Mouse (Mus musculus) hindbrain, embryonic 12.5 days (tissue): ENCODE results near the gene Slc2a5. TPM values are rescaled to one million over a fixed set of nuclear protein-coding genes. Genes with fewer than 3 reads are reported as not detected.

ENCODE experiments used
- ATAC-seq: fragments of 200-750 bp; cut with Nextera tagmentation; 2 replicates; pipeline ENCODE4 v1.8.0; 2017; ENCODE audit warnings: moderate TSS enrichment; ENCODE audit not compliant: low FRiP score
- H3K27ac ChIP-seq: fragments of 300-500 bp; sonication (generic); 2 replicates; pipeline ENCODE4 v1.5.1; 2016; ENCODE audit warnings: mild to moderate bottlenecking
- H3K27me3 ChIP-seq: fragments of 300-500 bp; sonication (generic); 2 replicates; pipeline ENCODE4 v1.6.1; 2016; ENCODE audit warnings: mild to moderate bottlenecking
- H3K36me3 ChIP-seq: fragments of 300-500 bp; sonication (generic); 2 replicates; pipeline ENCODE4 v1.6.1; 2016; ENCODE audit warnings: mild to moderate bottlenecking
- H3K4me1 ChIP-seq: fragments of 300-500 bp; sonication (generic); 2 replicates; pipeline ENCODE4 v1.6.1; 2016
- H3K4me2 ChIP-seq: fragments of 300-500 bp; sonication (generic); replicated peaks from 2 replicates; pipeline ENCODE4 v1.6.1; 2016; ENCODE audit warnings: mild to moderate bottlenecking
- H3K4me3 ChIP-seq: fragments of 300-500 bp; sonication (generic); 2 replicates; pipeline ENCODE4 v1.5.1; 2016; ENCODE audit warnings: mild to moderate bottlenecking
- H3K9ac ChIP-seq: fragments of 300-500 bp; sonication (generic); 2 replicates; pipeline ENCODE4 v1.6.1; 2016; ENCODE audit warnings: mild to moderate bottlenecking, moderate library complexity
- H3K9me3 ChIP-seq: fragments of 300-500 bp; sonication (generic); replicated peaks from 2 replicates; pipeline ENCODE4 v1.6.1; 2016; ENCODE audit warnings: mild to moderate bottlenecking
- WGBS: fragments of 180-500 bp; shearing (Covaris S2); methylation state at CpG from one replicate; pipeline ENCODE4 v1.1.7; 2016; 5-methylcytosine and 5-hydroxymethylcytosine counted together
- polyA plus RNA-seq: library from polyadenylated mRNA; unstranded; fragments of >200 nt; fragmentation: Nextera tagmentation; extraction: Ambion mirVana; gene quantifications from 2 replicates; pipeline ENCODE4 v1.2.1, GENCODE M21; 2016

Slc2a5 gene
- polyA plus RNA-seq, 1 experiment from 2014 or later, result 1.7 TPM

GRCm38 (mm10) chr4:150130661-150131060 lies 11.6 kb downstream of the Slc2a5 start:
- H3K27me3 ChIP-seq, result no peaks in the 10 kb centered on the region; the same call in 1 of the 2 replicates
- ATAC-seq, result no peak
- WGBS, result 36% methylated on average over 2 of the region's 2 CpGs

GRCm38 (mm10) chr4:150132692-150133271 lies 13.7 kb downstream of the Slc2a5 start:
- WGBS, result 30% methylated on average over 24 of the region's 24 CpGs
- H3K4me2 ChIP-seq, result peak overlapping the region; percentile 42
- H3K9me3 ChIP-seq, result no peaks in the 10 kb centered on the region
- peaks cover 15% of the 10 kb centered on the region for H3K4me1 ChIP-seq
- ATAC-seq, result no peak
- H3K36me3 ChIP-seq, result no peaks in the 10 kb centered on the region
- H3K27ac ChIP-seq, result no peak overlapping the region
- H3K9ac ChIP-seq, result no peak overlapping the region
- no peaks in the 10 kb centered on the region; the same call in 1 of the 2 replicates for H3K27me3 ChIP-seq
- H3K4me3 ChIP-seq, result no peak overlapping the region; the same call in 1 of the 2 replicates

More at GRCm38 (mm10) chr4:150130661-150131060, 11.6 kb downstream of the Slc2a5 start:
- Histone ChIP-seq H3K9ac (no peak overlapping the region), H3K27ac (no peak overlapping the region), H3K9me3 (no peaks in the 10 kb centered on the region), H3K4me3 (no peak overlapping the region), H3K4me2 (no peak overlapping the region), H3K36me3 (no peaks in the 10 kb centered on the region), H3K4me1 (peaks cover 15% of the 10 kb centered on the region)

GRCm38 (mm10) chr4:150135254-150135653 lies 16.2 kb downstream of the Slc2a5 start:
- no peak for ATAC-seq
- Histone ChIP-seq H3K4me1 (peaks cover 24% of the 10 kb centered on the region), H3K36me3 (no peaks in the 10 kb centered on the region), H3K4me2 (no peak overlapping the region), H3K27ac (no peak overlapping the region), H3K4me3 (no peak overlapping the region), H3K9ac (no peak overlapping the region), H3K9me3 (no peaks in the 10 kb centered on the region), H3K27me3 (no peaks in the 10 kb centered on the region; the same call in 1 of the 2 replicates)
- 89% methylated on average over 7 of the region's 7 CpGs for WGBS

DNA sequence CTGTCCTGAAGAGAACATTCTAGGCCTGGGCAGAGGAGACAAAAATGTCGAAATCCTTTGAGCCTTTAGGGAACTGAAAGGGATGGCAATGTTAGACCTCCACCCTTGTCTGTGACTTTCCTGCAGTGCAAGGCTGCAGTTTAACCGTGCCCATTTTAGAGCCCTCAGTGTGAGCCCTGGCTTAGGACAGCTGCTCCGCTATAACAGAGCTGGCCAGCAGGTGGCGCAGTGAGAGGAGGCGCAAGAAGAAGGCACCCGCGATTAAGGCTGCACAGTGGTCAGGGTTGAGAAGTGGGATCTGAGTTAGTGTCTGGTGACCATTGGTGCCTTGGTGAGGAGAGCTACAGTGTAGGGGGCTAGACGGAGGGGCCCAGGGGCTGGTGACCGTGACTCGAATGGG lies 17.6 kb downstream of the Slc2a5 start:
- Histone ChIP-seq H3K4me3 (no peak overlapping the region), H3K27ac (no peak overlapping the region), H3K9me3 (no peaks in the 10 kb centered on the region), H3K4me1 (peaks cover 18% of the 10 kb centered on the region), H3K27me3 (no peaks in the 10 kb centered on the region; the same call in 1 of the 2 replicates), H3K9ac (no peak overlapping the region), H3K36me3 (no peaks in the 10 kb centered on the region), H3K4me2 (no peak overlapping the region)
- WGBS, result 6% methylated on average over 10 of the region's 10 CpGs
- peak; percentile 6; the same call in 1 of the 2 replicates for ATAC-seq

GRCm38 (mm10) chr4:150137368-150138083 lies 18.4 kb downstream of the Slc2a5 start:
- peak overlapping the region; percentile 48 for H3K4me2 ChIP-seq
- ATAC-seq, result 0 out of 2 replicates have a peak, but pooled peaks have one; percentile 5
- H3K9me3 ChIP-seq, result no peaks in the 10 kb centered on the region
- H3K27me3 ChIP-seq, result no peaks in the 10 kb centered on the region; the same call in 1 of the 2 replicates
- no peaks in the 10 kb centered on the region for H3K36me3 ChIP-seq
- no peak overlapping the region for H3K27ac ChIP-seq
- 79% methylated on average over 6 of the region's 7 CpGs for WGBS
- peaks cover 18% of the 10 kb centered on the region for H3K4me1 ChIP-seq
- H3K4me3 ChIP-seq, result no peak overlapping the region
- H3K9ac ChIP-seq, result no peak overlapping the region

DNA sequence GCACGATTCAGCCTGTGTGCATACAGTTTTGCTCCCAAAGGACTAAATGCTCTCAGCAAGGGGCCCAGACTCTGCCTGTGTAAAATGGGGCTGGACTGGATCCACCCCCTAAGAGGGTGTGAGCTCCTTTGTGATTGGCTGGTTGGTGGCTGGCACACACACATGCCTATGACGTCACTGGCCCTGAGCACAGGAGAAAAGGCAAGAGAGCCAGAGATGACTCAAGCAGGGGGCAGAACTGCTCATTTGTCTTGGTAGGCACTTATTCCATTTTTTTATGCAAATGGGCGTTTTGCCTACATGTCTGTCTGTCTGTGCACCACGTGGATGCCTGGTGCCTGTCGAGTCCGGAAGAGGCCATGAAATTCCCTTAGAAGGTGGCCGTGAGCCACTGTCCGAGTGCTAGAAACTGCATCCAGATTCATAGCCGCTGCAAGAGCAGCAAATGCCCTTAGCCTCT lies 19.0 kb downstream of the Slc2a5 start:
- Histone ChIP-seq H3K4me1 (peaks cover 12% of the 10 kb centered on the region), H3K4me2 (peak overlapping the region; percentile 48), H3K9me3 (no peaks in the 10 kb centered on the region), H3K27me3 (no peaks in the 10 kb centered on the region; the same call in 1 of the 2 replicates), H3K4me3 (peak overlapping the region; percentile 18; the same call in 1 of the 2 replicates), H3K36me3 (no peaks in the 10 kb centered on the region), H3K27ac (no peak overlapping the region), H3K9ac (peak overlapping the region; percentile 35; the same call in 1 of the 2 replicates)
- whole genome bisulfite sequencing, result 25% methylated on average over 9 of the region's 9 CpGs
- ATAC-seq, result peak; percentile 86

DNA sequence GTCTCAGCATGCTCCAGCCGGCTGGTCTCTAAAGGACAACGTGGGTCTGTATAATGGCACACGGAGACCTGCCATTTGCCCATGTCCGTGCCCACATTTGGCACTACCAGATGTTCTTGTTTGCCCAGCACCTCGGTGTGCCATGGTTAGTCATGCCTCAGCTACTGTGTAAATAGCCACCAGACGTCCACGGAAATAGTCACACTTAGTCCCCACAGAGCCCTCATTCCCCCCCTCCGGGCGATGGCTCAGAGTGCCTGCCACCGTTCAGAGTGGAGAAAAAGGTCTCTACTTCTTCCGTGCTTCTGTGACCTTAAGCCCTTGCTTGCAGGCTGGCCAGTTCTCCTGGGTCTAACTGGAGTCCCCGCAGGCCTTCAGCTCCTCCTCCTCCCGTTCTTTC lies 20.0 kb downstream of the Slc2a5 start:
- H3K4me3 ChIP-seq, result no peak overlapping the region
- peaks cover 9% of the 10 kb centered on the region for H3K4me1 ChIP-seq
- no peak for ATAC-seq
- no peaks in the 10 kb centered on the region; the same call in 1 of the 2 replicates for H3K27me3 ChIP-seq
- no peaks in the 10 kb centered on the region for H3K36me3 ChIP-seq
- no peak overlapping the region for H3K27ac ChIP-seq
- H3K9me3 ChIP-seq, result no peaks in the 10 kb centered on the region
- WGBS, result 67% methylated on average over 13 of the region's 13 CpGs
- no peak overlapping the region for H3K9ac ChIP-seq
- no peak overlapping the region for H3K4me2 ChIP-seq

DNA sequence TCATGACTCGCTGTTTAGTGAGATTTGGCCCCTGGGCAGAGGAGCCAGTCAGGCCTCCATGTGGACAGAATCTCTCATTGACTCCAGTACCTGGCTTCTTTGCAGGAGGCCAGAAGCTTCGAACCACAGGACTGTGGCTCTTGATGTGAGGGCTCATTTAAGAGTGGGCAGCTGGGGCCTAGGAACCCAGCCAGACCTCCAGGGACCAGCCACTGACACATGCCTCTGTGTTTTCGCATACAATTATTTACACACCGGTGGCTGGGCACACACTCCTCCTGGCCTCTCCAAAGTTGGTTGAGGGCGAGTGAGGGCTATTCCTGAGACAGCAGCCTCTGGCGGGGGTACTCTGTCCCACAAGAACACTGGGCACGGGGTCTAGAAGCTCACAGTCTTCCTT lies 21.3 kb downstream of the Slc2a5 start:
- Histone ChIP-seq H3K4me3 (no peak overlapping the region), H3K27me3 (no peaks in the 10 kb centered on the region), H3K9me3 (no peaks in the 10 kb centered on the region), H3K4me1 (peaks cover 9% of the 10 kb centered on the region), H3K9ac (no peak overlapping the region), H3K36me3 (no peaks in the 10 kb centered on the region), H3K27ac (no peak overlapping the region), H3K4me2 (no peak overlapping the region)
- no peak for ATAC-seq
- WGBS, result 74% methylated on average over 7 of the region's 7 CpGs

- no peaks in the 10 kb centered on the region for H3K36me3 ChIP-seq
- H3K27ac ChIP-seq, result no peak overlapping the region
- peaks cover 12% of the 10 kb centered on the region; the same call in 1 of the 2 replicates for H3K9me3 ChIP-seq
- WGBS, result 25% methylated on average over 12 of the region's 12 CpGs
- H3K4me2 ChIP-seq, result no peak overlapping the region
- H3K27me3 ChIP-seq, result no peaks in the 10 kb centered on the region
- no peak for ATAC-seq
- H3K4me3 ChIP-seq, result no peak overlapping the region
- no peak overlapping the region for H3K9ac ChIP-seq
- H3K4me1 ChIP-seq, result no peaks in the 10 kb centered on the region
These were observed 25.2 kb downstream of the Slc2a5 start for GRCm38 (mm10) chr4:150144242-150144641.

DNA sequence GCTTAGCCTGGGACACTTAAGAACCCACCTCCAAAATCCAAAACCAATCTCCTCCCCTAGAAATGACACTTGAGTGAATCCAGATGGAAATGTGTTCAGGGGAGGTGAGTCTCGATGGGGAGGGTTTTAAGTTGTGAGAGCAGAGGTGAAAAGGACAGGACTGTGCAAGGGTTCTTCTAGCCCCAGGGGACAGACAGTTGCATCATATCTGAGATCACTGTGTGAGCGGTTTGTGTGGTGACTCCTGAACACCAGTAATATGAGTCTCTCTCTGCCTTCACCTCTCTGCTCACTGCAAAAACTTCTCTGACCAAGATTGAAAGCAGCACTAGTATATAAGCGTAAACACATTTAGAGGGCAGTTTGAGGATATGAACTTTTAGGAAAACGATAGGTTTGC lies 27.2 kb downstream of the Slc2a5 start:
- H3K27me3 ChIP-seq, result no peaks in the 10 kb centered on the region
- ATAC-seq, result no peak
- WGBS, result 80% methylated on average over 4 of the region's 4 CpGs
- no peaks in the 10 kb centered on the region for H3K36me3 ChIP-seq
- no peak overlapping the region for H3K9ac ChIP-seq
- no peak overlapping the region for H3K27ac ChIP-seq
- H3K4me3 ChIP-seq, result no peak overlapping the region
- peaks cover 12% of the 10 kb centered on the region; the same call in 1 of the 2 replicates for H3K9me3 ChIP-seq
- no peak overlapping the region for H3K4me2 ChIP-seq
- no peaks in the 10 kb centered on the region for H3K4me1 ChIP-seq

GRCm38 (mm10) chr4:150151045-150151444 lies 32.0 kb downstream of the Slc2a5 start:
- Histone ChIP-seq H3K9me3 (peaks cover 14% of the 10 kb centered on the region; the same call in 1 of the 2 replicates), H3K27ac (no peak overlapping the region), H3K4me3 (no peak overlapping the region), H3K4me1 (no peaks in the 10 kb centered on the region), H3K36me3 (no peaks in the 10 kb centered on the region), H3K27me3 (no peaks in the 10 kb centered on the region), H3K9ac (no peak overlapping the region), H3K4me2 (no peak overlapping the region)
- ATAC-seq, result no peak
- WGBS, result 81% methylated on average over 7 of the region's 7 CpGs

DNA sequence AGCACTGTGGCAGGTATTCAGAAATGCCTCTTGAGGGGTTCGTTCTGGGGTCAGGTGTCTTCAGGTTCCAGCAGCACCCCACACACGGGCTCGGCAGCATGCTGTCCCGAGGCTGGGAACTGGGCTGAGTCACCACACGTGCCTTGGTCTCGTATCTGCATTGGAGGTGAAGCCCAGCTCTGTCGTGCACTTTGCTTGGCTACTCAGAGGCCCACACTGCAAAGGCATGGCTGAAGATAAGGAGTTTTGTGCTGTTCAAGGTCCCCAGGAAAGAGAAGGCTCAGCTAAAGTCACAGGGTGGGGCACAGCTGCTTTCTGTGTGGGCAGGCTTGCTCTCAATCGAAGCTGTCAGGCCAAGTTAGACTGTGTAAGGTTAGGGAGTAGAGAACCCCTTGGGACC lies 33.4 kb downstream of the Slc2a5 start:
- H3K4me2 ChIP-seq, result no peak overlapping the region
- H3K9ac ChIP-seq, result no peak overlapping the region
- ATAC-seq, result no peak
- no peak overlapping the region for H3K27ac ChIP-seq
- H3K27me3 ChIP-seq, result no peaks in the 10 kb centered on the region
- WGBS, result 90% methylated on average over 8 of the region's 8 CpGs
- no peak overlapping the region for H3K4me3 ChIP-seq
- H3K9me3 ChIP-seq, result peaks cover 12% of the 10 kb centered on the region; the same call in 1 of the 2 replicates
- H3K36me3 ChIP-seq, result no peaks in the 10 kb centered on the region
- no peaks in the 10 kb centered on the region for H3K4me1 ChIP-seq
